Mouse (Mus musculus) thymus, adult 2 months (tissue): ENCODE measurements around the gene Irx3.

Experiments
- CTCF ChIP-seq: fragments of 200-500 bp; IDR thresholded peaks from 2 replicates; pipeline ENCODE4 v1.5.1; 2012; ENCODE audit warnings: mild to moderate bottlenecking, control low read depth, low read length, moderate library complexity, borderline replicate concordance; ENCODE audit not compliant: control insufficient read depth, poor library complexity, insufficient read depth; ENCODE audit errors: extremely low read depth
- POLR2A ChIP-seq: fragments of 200-500 bp; IDR thresholded peaks from 2 replicates; pipeline ENCODE4 v1.6.1; 2012; ENCODE audit warnings: mild to moderate bottlenecking, low read length, control low read depth, moderate library complexity; ENCODE audit not compliant: control insufficient read depth, poor library complexity, insufficient read depth; ENCODE audit errors: extremely low read depth

DNA sequence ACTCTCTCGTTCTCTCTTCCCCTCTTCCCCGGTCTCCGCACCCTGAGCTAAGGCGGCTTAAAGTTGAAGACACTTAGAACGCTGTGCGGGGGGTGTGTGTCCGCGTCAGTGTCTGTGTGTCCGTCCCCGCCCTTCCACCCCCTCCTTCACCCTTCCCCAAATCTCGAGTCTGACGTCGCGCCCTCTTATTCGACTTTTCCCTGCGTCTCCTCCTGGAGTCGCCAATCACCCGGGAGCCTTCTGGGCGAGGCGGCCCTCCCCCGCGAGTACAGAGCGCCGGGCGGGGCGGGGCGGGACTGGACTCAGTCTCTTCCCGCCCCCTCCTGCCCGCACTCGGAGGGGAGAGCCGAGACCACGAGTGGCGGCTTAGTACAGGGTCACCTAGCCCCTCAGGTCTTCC, at the start of gene Irx3:
- TF ChIP-seq CTCF = no peak
- no peak for TF ChIP-seq POLR2A
